Mouse (Mus musculus) stomach, embryonic 16.5 days (tissue): ENCODE measurements around the gene Nipal1. TPM values are rescaled to one million over a fixed set of nuclear protein-coding genes. Genes with fewer than 3 reads are reported as not detected.
A peak's percentile ranks its signal among the peaks of the same experiment; 100 is the strongest.

ENCODE experiments used
- ATAC-seq: fragments of 200-750 bp; cut with Nextera tagmentation; 2 replicates; pipeline ENCODE4 v1.8.0; 2017; ENCODE audit warnings: moderate number of reproducible peaks, moderate TSS enrichment; ENCODE audit not compliant: insufficient read depth, low FRiP score
- H3K27ac ChIP-seq: fragments of 300-500 bp; sonication (generic); 2 replicates; pipeline ENCODE4 v1.5.1; 2014; ENCODE audit warnings: low read length
- H3K27me3 ChIP-seq: fragments of 300-500 bp; sonication (generic); 2 replicates; pipeline ENCODE4 v1.6.1; 2014; ENCODE audit warnings: low read length, control low read depth, mixed read lengths; ENCODE audit not compliant: control insufficient read depth, insufficient read depth
- H3K36me3 ChIP-seq: fragments of 300-500 bp; sonication (generic); 2 replicates; pipeline ENCODE4 v1.6.1; 2014; ENCODE audit warnings: low read length; ENCODE audit not compliant: control insufficient read depth, insufficient read depth
- H3K4me1 ChIP-seq: fragments of 300-500 bp; sonication (generic); 2 replicates; pipeline ENCODE4 v1.6.1; 2014; ENCODE audit warnings: low read length, control low read depth, mixed read lengths; ENCODE audit not compliant: control insufficient read depth, insufficient read depth
- H3K4me2 ChIP-seq: fragments of 300-500 bp; sonication (generic); 2 replicates; pipeline ENCODE4 v1.6.1; 2014; ENCODE audit warnings: low read depth, low read length, mixed read lengths
- H3K4me3 ChIP-seq: fragments of 300-500 bp; sonication (generic); replicated peaks from 2 replicates; pipeline ENCODE4 v1.5.1; 2014; ENCODE audit warnings: mild to moderate bottlenecking, low read length
- H3K9ac ChIP-seq: fragments of 300-500 bp; sonication (generic); 2 replicates; pipeline ENCODE4 v1.6.1; 2014; ENCODE audit warnings: low read length
- H3K9me3 ChIP-seq: fragments of 300-500 bp; sonication (generic); replicated peaks from 2 replicates; pipeline ENCODE4 v1.6.1; 2016; ENCODE audit warnings: low read length, control low read depth; ENCODE audit not compliant: control insufficient read depth
- WGBS: fragments of 180-500 bp; shearing (Covaris S2); extraction: QIAGEN DNeasy Blood & Tissue Kit; methylation state at CpG from one replicate; pipeline ENCODE4 v1.1.7; 2014; 5-methylcytosine and 5-hydroxymethylcytosine counted together
- polyA plus RNA-seq: library from polyadenylated mRNA; unstranded; fragments of >200 nt; fragmentation: Nextera tagmentation; extraction: Ambion mirVana; gene quantifications from 2 replicates; pipeline ENCODE4 v1.2.1, GENCODE M21; 2015

The Nipal1 gene
- polyA plus RNA-seq, 1 experiment from 2014 or later: 21.3 TPM

- no peak overlapping the region for H3K4me2 ChIP-seq
- no peaks in the 10 kb centered on the region for H3K36me3 ChIP-seq
- no peaks in the 10 kb centered on the region for H3K9me3 ChIP-seq
- H3K4me3 ChIP-seq: no peak overlapping the region
- no peaks in the 10 kb centered on the region for H3K4me1 ChIP-seq
- WGBS: 74% methylated on average over 1 of the region's 1 CpGs
- no peaks in the 10 kb centered on the region for H3K27me3 ChIP-seq
- H3K9ac ChIP-seq: no peak overlapping the region
- no peak for ATAC-seq
- no peak overlapping the region for H3K27ac ChIP-seq
These were observed 7.5 kb upstream of the Nipal1 start for GRCm38 (mm10) chr5:72640072-72640471.

GRCm38 (mm10) chr5:72643655-72644054 is 3.9 kb upstream of the Nipal1 start:
- H3K36me3 ChIP-seq: no peaks in the 10 kb centered on the region
- no peak overlapping the region for H3K4me2 ChIP-seq
- ATAC-seq: no peak
- no peak overlapping the region for H3K4me3 ChIP-seq
- H3K4me1 ChIP-seq: peaks cover 5% of the 10 kb centered on the region; the same call in 1 of the 2 replicates
- no peak overlapping the region for H3K9ac ChIP-seq
- H3K27ac ChIP-seq: no peak overlapping the region
- 69% methylated on average over 7 of the region's 7 CpGs for WGBS
- H3K9me3 ChIP-seq: no peaks in the 10 kb centered on the region
- 0 out of 2 replicates have a peak, but pooled peaks cover 3% of the 10 kb centered on the region for H3K27me3 ChIP-seq

- no peak within 1 kb of the TSS for H3K4me2 ChIP-seq
- H3K4me1 ChIP-seq: peaks cover 5% of the 10 kb centered on the region; the same call in 1 of the 2 replicates
- H3K27ac ChIP-seq: no peak within 1 kb of the TSS
- H3K4me3 ChIP-seq: no peak within 1 kb of the TSS
- H3K9me3 ChIP-seq: no peaks in the 10 kb centered on the region
- no peak within 1 kb of the TSS for H3K9ac ChIP-seq
- 81% methylated on average over 1 of the region's 1 CpGs for WGBS
- 0 out of 2 replicates have a peak, but pooled peaks cover 3% of the 10 kb centered on the region for H3K27me3 ChIP-seq
- no peak for ATAC-seq
- H3K36me3 ChIP-seq: no peaks in the 10 kb centered on the region
These were observed 3.4 kb upstream of the Nipal1 start, which contains the start of gene Cnga1 for GRCm38 (mm10) chr5:72644175-72644574. Cnga1 (minus strand) TSS chr5:72644275.

GRCm38 (mm10) chr5:72646131-72646530 is 1.5 kb upstream of the Nipal1 start:
- Histone ChIP-seq H3K9me3 (no peaks in the 10 kb centered on the region), H3K27ac (no peak overlapping the region), H3K9ac (no peak overlapping the region), H3K4me2 (no peak overlapping the region), H3K4me1 (peaks cover 5% of the 10 kb centered on the region; the same call in 1 of the 2 replicates), H3K27me3 (0 out of 2 replicates have a peak, but pooled peaks cover 3% of the 10 kb centered on the region), H3K36me3 (no peaks in the 10 kb centered on the region), H3K4me3 (no peak overlapping the region)
- WGBS: 39% methylated on average over 10 of the region's 10 CpGs
- no peak for ATAC-seq

GRCm38 (mm10) chr5:72646996-72647395 is 599 bp upstream of the Nipal1 start:
- Histone ChIP-seq H3K4me2 (peak overlapping the region; percentile 61), H3K27ac (peak overlapping the region; percentile 30; the same call in 1 of the 2 replicates), H3K4me1 (peaks cover 5% of the 10 kb centered on the region; the same call in 1 of the 2 replicates), H3K36me3 (no peaks in the 10 kb centered on the region), H3K9me3 (no peaks in the 10 kb centered on the region), H3K4me3 (peak overlapping the region; percentile 55), H3K9ac (peak overlapping the region; percentile 41; the same call in 1 of the 2 replicates), H3K27me3 (0 out of 2 replicates have a peak, but pooled peaks cover 3% of the 10 kb centered on the region)
- 25% methylated on average over 10 of the region's 10 CpGs for WGBS
- peak; percentile 31; the same call in 1 of the 2 replicates for ATAC-seq

- peaks cover 5% of the 10 kb centered on the region; the same call in 1 of the 2 replicates for H3K4me1 ChIP-seq
- peak overlapping the region; percentile 55 for H3K4me3 ChIP-seq
- peak; percentile 34; the same call in 1 of the 2 replicates for ATAC-seq
- 0 out of 2 replicates have a peak, but pooled peaks cover 3% of the 10 kb centered on the region for H3K27me3 ChIP-seq
- no peaks in the 10 kb centered on the region for H3K36me3 ChIP-seq
- H3K9me3 ChIP-seq: no peaks in the 10 kb centered on the region
- peak overlapping the region; percentile 67 for H3K9ac ChIP-seq
- H3K4me2 ChIP-seq: peak overlapping the region; percentile 61
- WGBS: 7% methylated on average over 18 of the region's 18 CpGs
- peak overlapping the region; percentile 28 for H3K27ac ChIP-seq
These were observed 482 bp downstream of the Nipal1 start for GRCm38 (mm10) chr5:72647958-72648595.

- peak overlapping the region; percentile 61 for H3K4me2 ChIP-seq
These were observed 1.6 kb downstream of the Nipal1 start for GRCm38 (mm10) chr5:72648987-72649735.

GRCm38 (mm10) chr5:72653068-72653674 is 5.6 kb downstream of the Nipal1 start:
- no peaks in the 10 kb centered on the region for H3K9me3 ChIP-seq
- no peak overlapping the region for H3K27ac ChIP-seq
- H3K36me3 ChIP-seq: no peaks in the 10 kb centered on the region
- WGBS: 47% methylated on average over 10 of the region's 10 CpGs
- no peak overlapping the region for H3K4me3 ChIP-seq
- no peaks in the 10 kb centered on the region for H3K27me3 ChIP-seq
- H3K4me2 ChIP-seq: no peak overlapping the region
- peak; percentile 30; the same call in 1 of the 2 replicates for ATAC-seq
- no peak overlapping the region for H3K9ac ChIP-seq
- no peaks in the 10 kb centered on the region for H3K4me1 ChIP-seq

More at GRCm38 (mm10) chr5:72648987-72649735, 1.6 kb downstream of the Nipal1 start:
- H3K27ac ChIP-seq: peak overlapping the region; percentile 29
- no peaks in the 10 kb centered on the region for H3K9me3 ChIP-seq
- H3K4me3 ChIP-seq: peak overlapping the region; percentile 55
- H3K4me1 ChIP-seq: peaks cover 5% of the 10 kb centered on the region; the same call in 1 of the 2 replicates
- H3K27me3 ChIP-seq: 0 out of 2 replicates have a peak, but pooled peaks cover 3% of the 10 kb centered on the region
- H3K9ac ChIP-seq: no peak overlapping the region
- H3K36me3 ChIP-seq: no peaks in the 10 kb centered on the region
- ATAC-seq: peak; percentile 28; the same call in 1 of the 2 replicates
- WGBS: 68% methylated on average over 9 of the region's 9 CpGs
